Mouse (Mus musculus) heart, postnatal 0 days (tissue): Measurements from ENCODE around the gene Stk17b.

ENCODE experiments used
- CTCF ChIP-seq: IDR thresholded peaks from 2 replicates; pipeline ENCODE4 v1.5.1; 2016; ENCODE audit warnings: antibody characterized with exemption, control low read depth, low read depth
- EP300 ChIP-seq: IDR thresholded peaks from 2 replicates; pipeline ENCODE4 v1.6.1; 2016; ENCODE audit warnings: antibody characterized with exemption, low read depth

DNA sequence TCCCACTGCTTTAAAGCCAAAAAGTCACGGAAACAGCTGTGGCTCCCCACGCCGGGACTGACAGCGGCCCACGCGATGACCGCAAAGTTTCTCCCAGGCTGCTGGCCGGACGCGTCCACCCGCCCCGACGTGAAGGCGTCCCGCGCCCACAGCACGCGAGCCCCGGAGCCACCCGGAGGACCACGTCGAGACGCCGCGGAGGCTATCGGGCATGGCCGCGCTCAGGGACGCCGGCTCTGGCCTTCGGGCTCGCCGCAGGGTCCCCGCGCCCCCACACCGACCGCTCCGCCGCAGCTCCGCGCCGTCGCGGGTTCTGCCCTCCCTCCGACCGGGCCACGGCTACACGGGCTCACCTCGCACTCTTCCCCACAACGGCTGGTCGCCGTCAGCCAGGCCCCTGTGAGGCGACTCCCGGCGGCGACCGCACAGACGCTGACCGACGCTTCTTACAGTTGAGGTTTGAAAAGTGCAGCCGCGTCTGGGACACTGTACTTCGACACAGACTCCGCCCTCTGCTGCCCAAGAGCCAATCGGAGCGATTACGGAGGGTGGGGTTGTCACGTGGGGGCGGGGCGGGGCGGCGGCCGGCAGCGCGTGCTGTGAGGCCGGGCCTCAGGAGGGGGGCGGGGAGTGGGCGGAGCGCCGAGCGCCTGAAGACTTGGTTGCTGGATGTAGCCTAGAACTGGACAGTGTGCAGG, at the start of gene Stk17b:
- TF ChIP-seq EP300 (no peak), CTCF (peak; percentile 5; the same call in 1 of the 2 replicates)
